Mouse (Mus musculus) right cerebral cortex, postnatal 36 days (tissue): ENCODE results near the gene Bub1b.
A peak's percentile ranks its signal among the peaks of the same experiment; 100 is the strongest.

Source experiments
- DNase-seq, 2 experiments: peaks; one replicate each; pipeline ENCODE4 v3.0.0; 2022; ENCODE audit warnings: low spot score in 2 of 2, mixed read lengths in 1 of 2

Gene Bub1b

GRCm38 (mm10) chr2:118597673-118598568 lies at the start of gene Bub1b:
Bub1b (plus strand) TSS chr2:118598211.
- peak; percentile 83 to 89 for DNase-seq

DNA sequence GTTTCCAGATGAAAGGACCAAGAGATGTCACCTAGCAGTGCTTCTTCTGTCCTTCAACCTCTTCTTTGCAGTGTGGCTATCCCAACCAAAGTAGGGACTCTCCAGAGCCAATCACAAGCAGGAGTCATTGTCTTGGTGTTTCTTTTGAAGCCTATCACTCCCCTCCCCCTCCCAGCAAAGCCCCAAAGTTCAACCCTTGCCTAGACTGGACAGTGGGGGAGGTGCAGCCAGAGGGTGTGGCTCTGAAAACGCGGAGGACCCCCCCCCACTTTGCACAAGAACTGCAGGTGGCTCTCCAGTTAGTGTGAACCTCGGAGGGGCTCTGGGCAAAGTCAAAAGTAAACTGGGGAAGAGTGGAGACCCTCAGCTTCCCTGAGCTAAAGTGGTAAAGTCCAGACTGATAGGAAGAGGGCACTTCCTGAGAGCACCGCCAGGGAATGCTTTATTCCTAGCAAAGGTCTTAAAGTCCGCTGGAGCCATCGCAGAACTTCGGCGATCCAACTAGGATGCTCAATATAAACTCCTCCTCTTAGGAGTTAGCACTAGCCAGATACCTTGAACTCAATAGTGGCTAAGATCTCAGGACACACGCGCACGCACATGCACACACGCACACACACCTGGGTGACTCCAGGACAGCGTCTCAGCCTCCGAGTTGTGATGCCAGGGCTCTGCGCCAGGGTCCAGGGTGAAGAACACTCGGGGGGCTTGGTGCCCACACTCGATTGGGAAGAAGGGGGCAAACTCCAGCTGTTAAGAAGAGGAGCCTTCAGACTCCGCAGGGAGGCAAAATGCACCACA lies 49.4 kb upstream of the Bub1b start:
- DNase-seq: no peak

GRCm38 (mm10) chr2:118549507-118550473 lies 48.2 kb upstream of the Bub1b start, which contains the start of gene Bmf:
Bmf (minus strand) TSS chr2:118549687.
- peak; percentile 90 to 91 for DNase-seq

DNA sequence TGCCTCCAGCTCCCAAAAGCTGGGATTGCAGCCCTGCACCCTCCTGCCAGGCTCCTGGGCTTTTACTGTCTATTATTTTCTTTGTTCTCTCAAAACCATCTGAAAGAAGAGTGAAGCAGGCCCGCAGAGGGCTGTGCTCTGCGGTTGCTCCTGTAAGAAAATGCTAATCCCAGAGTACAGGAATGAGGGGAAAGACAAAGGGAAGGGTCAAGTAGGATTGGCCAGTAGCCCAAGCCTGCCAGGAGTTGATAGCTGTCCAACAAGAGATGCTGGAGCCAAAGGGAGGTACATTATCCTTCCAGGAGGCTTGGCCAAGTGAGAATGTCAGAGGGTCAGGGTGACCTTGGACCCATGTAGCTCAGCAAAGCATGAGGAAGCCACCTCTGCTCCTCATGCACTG lies 46.4 kb upstream of the Bub1b start:
- DNase-seq: no peak

GRCm38 (mm10) chr2:118554356-118554990 lies 43.5 kb upstream of the Bub1b start:
- DNase-seq: peak in 1 of 2 experiments; percentile 19

DNA sequence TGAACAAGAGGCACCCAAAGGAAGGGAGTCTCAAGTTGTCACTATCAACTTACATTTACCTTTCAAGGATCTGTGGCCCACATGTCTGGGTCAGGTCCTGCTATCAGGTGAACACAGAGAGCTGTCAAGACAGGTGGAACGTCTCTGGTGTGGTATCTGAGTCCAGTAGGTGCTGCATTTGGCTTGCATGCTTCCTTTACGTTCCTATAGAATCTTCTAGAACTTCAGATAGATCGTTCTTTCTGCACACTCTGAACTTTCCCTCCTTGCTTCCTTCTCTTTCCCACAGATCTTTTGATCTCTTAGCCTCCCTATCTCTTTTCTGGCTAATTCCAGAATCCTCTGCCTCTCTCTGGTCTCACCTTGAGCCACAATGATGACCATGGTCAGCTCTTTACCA lies 39.6 kb upstream of the Bub1b start:
- DNase-seq: no peak

DNA sequence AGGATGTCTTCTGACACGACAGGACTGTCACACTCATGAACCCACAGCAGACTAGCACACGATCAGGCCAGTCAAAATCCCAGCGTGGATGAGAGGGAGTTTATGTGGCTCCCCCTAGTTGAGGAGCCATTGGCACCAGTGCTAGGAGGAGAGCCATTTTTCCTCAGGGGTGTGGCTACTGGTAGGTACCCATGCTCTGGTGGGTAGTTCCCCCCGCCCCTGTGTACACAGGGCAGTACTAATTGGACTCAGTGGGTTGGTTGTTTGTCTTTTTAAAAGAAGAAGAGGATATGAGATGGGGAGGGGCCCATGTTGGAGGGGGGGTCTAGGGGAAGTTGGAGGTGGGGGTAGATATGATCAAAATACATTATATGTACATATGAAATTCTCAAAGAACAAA lies 36.0 kb upstream of the Bub1b start:
- DNase-seq: no peak

GRCm38 (mm10) chr2:118562431-118562830 lies 35.6 kb upstream of the Bub1b start:
- DNase-seq: no peak

- no peak for DNase-seq
These were observed 30.8 kb upstream of the Bub1b start for GRCm38 (mm10) chr2:118567179-118567578.

DNA sequence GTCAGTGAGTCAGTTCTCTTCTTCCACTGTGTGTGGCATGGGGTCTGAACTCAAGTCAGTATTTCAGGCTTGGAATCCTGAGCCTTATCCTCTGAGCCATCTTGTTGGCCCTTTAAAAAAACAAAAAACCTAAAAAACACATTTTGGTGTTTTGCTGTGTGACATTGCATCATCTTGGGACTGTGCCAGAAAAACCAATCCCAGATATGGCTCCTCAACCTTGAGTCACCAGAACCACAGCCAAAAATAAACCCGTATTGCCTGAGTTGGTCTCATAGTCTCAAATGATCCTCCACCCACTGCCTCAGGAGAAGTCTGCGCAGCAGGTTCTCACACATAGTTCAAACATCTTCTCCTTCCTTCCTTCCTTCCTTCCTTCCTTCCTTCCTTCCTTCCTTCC lies 27.1 kb upstream of the Bub1b start:
- no peak for DNase-seq

DNA sequence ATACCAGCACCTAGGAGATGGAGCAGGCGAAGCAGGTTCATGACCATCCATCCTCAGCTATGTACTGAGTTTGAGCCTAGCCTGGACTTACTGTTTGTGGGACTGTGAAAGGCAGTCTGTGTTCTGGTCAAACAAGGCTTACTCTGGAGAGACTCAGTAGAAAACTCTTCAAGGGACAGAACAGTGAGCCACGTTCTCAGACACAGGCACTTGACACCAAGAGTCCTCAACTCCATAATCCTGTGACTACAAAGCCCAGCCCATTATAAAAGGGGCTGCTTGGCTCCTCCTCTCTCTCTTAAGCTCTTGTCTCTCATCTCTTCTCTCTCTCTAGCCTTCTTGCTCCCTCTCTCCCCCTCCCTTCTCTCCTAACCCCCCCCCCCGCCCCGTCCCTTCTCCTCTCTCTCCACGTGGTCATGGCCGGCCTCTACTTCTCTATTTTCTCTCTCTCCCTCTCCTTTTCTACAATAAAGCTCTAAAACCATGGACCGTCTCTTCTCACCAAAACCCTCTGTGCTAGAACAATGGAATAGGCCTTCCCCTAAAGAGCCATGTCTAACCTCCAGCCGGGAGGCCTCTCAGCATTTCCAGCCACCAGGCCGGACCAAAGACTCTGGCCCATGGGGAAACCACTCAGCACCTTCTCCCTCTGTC lies 25.7 kb upstream of the Bub1b start:
- no peak for DNase-seq

GRCm38 (mm10) chr2:118573135-118573534 lies 24.9 kb upstream of the Bub1b start:
- no peak for DNase-seq

DNA sequence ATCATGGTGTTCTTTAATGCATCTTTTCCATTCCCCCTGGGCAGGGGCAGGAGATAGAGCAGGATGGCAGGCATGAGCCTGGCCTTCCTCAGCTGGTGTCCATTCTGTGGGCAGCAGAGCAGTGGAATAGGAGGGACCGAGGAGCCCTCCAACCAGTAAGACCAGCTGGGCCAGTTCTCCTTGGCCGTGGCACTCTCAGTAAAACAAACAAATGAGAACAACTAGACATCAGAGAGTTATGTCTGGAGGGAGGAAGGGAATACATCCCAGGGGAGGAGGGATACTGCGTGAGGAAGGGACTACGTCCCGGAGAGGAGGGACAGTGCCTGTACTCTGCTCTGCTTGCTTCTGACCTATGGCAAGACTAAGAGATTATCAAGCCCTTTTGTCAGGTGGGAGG lies 12.0 kb upstream of the Bub1b start:
- DNase-seq: no peak

GRCm38 (mm10) chr2:118587686-118588085 lies 10.3 kb upstream of the Bub1b start:
- DNase-seq: no peak

GRCm38 (mm10) chr2:118591083-118591482 lies 6.9 kb upstream of the Bub1b start:
- DNase-seq: no peak

GRCm38 (mm10) chr2:118599087-118599486 lies 1.1 kb downstream of the Bub1b start:
- DNase-seq: no peak

DNA sequence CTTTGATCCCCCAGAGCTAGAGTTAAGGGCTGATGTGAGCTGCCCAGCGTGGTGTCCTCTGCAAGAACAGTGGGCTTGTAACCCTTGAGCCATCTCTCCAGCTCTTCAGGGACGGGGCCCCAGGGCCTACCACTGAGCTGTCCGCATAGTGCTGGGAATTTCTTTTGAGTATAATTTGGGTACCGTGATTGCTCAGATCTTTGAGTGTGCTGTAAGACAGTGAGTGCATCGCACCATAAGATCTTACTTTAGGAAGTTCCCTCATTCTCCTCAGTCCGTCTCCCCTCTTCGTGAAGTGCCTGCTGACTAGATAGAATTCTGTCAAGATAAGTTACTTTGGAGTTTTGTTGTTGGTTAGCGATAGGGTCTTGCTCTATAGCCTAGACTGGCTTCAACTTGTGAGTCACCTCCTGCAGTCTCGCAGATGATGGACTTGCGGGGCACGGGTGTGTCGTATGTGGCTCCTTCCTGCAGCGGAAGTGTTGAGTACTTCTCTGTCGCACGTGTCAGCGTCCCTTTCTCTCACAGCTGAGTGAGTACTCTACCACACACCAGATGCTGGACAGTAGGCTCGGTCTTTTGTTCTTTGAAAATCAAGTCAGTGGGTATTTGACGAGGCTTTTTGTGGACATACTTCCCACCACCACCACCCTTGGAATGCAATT lies 3.7 kb downstream of the Bub1b start:
- no peak for DNase-seq

DNA sequence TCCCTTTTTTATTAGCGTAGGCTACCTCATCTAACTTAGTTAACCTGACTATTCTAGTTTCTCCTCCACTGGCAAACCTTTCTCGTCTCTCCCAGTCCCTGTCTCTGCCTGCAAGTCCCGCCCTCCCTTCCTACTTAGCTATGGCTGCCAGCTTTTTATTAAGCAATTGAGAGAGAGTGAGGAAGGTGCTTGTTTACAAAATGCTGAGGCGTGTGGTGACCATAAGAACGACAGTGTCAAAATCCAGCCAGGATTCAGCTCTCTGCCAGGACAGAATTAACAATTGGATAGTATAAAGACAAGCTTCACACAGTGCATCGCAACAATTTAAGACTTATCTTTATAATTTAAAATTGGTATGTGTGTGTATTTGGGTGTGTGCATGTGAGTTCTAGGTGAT lies 6.1 kb downstream of the Bub1b start:
- DNase-seq: no peak

GRCm38 (mm10) chr2:118606032-118606431 lies 8.0 kb downstream of the Bub1b start:
- no peak for DNase-seq

DNA sequence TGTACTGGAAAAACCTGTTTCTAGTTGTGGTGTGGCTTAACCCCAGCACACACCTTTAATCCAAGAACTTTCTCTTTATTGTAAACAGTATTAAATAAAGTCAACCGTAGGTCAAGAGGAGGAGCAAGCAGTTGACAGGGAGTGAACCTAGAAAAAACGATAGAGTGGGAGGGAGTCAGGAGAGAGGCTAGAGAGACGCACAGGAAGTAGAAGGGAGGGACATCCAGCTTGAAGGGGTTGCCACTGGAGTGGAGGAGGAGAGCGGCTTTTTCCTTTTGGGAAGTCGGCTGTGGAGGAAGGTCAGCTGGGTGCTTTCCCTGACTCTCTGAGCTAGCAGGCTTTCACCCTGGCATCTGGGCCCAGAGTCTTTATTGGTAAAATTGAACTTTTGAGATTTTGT lies 9.0 kb downstream of the Bub1b start:
- DNase-seq: no peak
